Mouse (Mus musculus): ENCODE measurements around the gene Rhoc. TPM values are rescaled to one million over a fixed set of nuclear protein-coding genes. Genes with fewer than 3 reads are reported as not detected.

Gene Rhoc
- total and polyA plus RNA-seq, 3 experiments = 1.2 to 8.3 (median 7.9) TPM

- Histone ChIP-seq H3K4me2 (ENCODE audit: insufficient read depth, low read depth, poor library complexity, severe bottlenecking) (no peak overlapping the region), H3K79me2 (replicated peaks; ENCODE audit: control insufficient read depth, extremely low read depth, insufficient read depth, poor library complexity, severe bottlenecking) (no peaks in the 10 kb centered on the region), H3K27me3 (replicated peaks) (no peaks in the 10 kb centered on the region), H3K4me3 (replicated peaks in 1 of 3; ENCODE audit: low read depth in 2 of 3, low read length in 2 of 3, poor library complexity in 1 of 3) (no peak overlapping the region), H3K9ac (ENCODE audit: insufficient read depth, low read depth) (no peak overlapping the region), H3K27ac (ENCODE audit: insufficient read depth, low read depth) (no peak overlapping the region), H3K36me3 (replicated peaks in 1 of 2; ENCODE audit: control insufficient read depth in 1 of 2, insufficient read depth in 1 of 2, low read length in 1 of 2) (peaks cover 25 to 56% of the 10 kb centered on the region in 2 experiments), H3K4me1 (ENCODE audit: control insufficient read depth in 1 of 2, insufficient read depth in 2 of 2) (peaks cover 16 to 80% of the 10 kb centered on the region in 2 experiments), H3K9me3 (replicated peaks; ENCODE audit: low read length) (no peaks in the 10 kb centered on the region)
- no peak for DNase-seq (ENCODE audit: extremely low read depth)
- in situ Hi-C loops (cut with MboI; ENCODE audit: low pct_ligation_motif_present, low pct_unique_long_range_greater_than_20kb, low sequenced_read_pairs) (loop anchor here (5.0 kb wide), 1 partner anchor 70 kb away; the partner anchor contains the start of genes Capza1 and St7l), dilution Hi-C loops (cut with MboI; ENCODE audit: extremely low pct_ligation_motif_present, extremely low pct_unique_long_range_greater_than_20kb, low sequenced_read_pairs) (no loop called here)
- TF ChIP-seq ETS1 (conservative IDR thresholded peaks at IDR 0.05; ENCODE audit: low read depth, low read length) = no peak
- no peak for TF ChIP-seq RAD21 (IDR thresholded peaks at IDR 0.05; ENCODE audit: low read depth, low read length)
These were observed 4.4 kb downstream of the Rhoc start for GRCm38 (mm10) chr3:104792360-104793270.

- no peaks in the 10 kb centered on the region for H3K79me2 ChIP-seq (replicated peaks; ENCODE audit: control insufficient read depth, extremely low read depth, insufficient read depth, poor library complexity, severe bottlenecking)
- H3K9ac ChIP-seq (ENCODE audit: insufficient read depth, low read depth) = no peak overlapping the region; the same call in 1 of the 2 replicates
- peaks cover 16 to 67% of the 10 kb centered on the region in 2 experiments for H3K4me1 ChIP-seq (ENCODE audit: control insufficient read depth in 1 of 2, insufficient read depth in 2 of 2)
- dilution Hi-C loops (cut with MboI; ENCODE audit: extremely low pct_ligation_motif_present, extremely low pct_unique_long_range_greater_than_20kb, low sequenced_read_pairs) (no loop called here), in situ Hi-C loops (cut with MboI; ENCODE audit: low pct_ligation_motif_present, low pct_unique_long_range_greater_than_20kb, low sequenced_read_pairs) (loop anchor here (5.0 kb wide), 1 partner anchor 68 kb away; the partner anchor contains the start of genes Capza1 and St7l)
- TF ChIP-seq CHD2 (IDR thresholded peaks at IDR 0.05; ENCODE audit: low read length) (peak; percentile 30; the same call in 1 of the 2 replicates), MAZ (IDR thresholded peaks at IDR 0.05; ENCODE audit: low read depth, low read length) (no peak), SMC3 (IDR thresholded peaks at IDR 0.05; ENCODE audit: low read depth, low read length) (no peak), JUN (IDR thresholded peaks at IDR 0.05; ENCODE audit: insufficient read depth, low read depth, low read length) (peak; percentile 86), MEF2A (IDR thresholded peaks at IDR 0.05; ENCODE audit: borderline replicate concordance, low read depth, low read length) (peak; percentile 48; the same call in 1 of the 2 replicates), POLR2A (IDR thresholded peaks at IDR 0.05; ENCODE audit: low read depth, low read length) (0 out of 2 replicates have a peak, but pooled peaks have one; percentile 17), ELF1 (IDR thresholded peaks at IDR 0.05; ENCODE audit: low read depth, low read length) (peak; percentile 16; the same call in 1 of the 2 replicates)
- peak overlapping the region; percentile 7; the same call in 1 of the 2 replicates for H3K4me2 ChIP-seq (ENCODE audit: insufficient read depth, low read depth, poor library complexity, severe bottlenecking)
- DNase-seq (ENCODE audit: extremely low read depth) = peak; percentile 87
- peaks cover 29 to 65% of the 10 kb centered on the region in 2 experiments for H3K36me3 ChIP-seq (replicated peaks in 1 of 2; ENCODE audit: control insufficient read depth in 1 of 2, insufficient read depth in 1 of 2, low read length in 1 of 2)
- no peaks in the 10 kb centered on the region for H3K9me3 ChIP-seq (replicated peaks; ENCODE audit: low read length)
- H3K27ac ChIP-seq (ENCODE audit: insufficient read depth, low read depth) = no peak overlapping the region
- no peaks in the 10 kb centered on the region for H3K27me3 ChIP-seq (replicated peaks)
- H3K4me3 ChIP-seq (replicated peaks in 1 of 3; ENCODE audit: low read depth in 2 of 3, low read length in 2 of 3, poor library complexity in 1 of 3) = peak overlapping the region in 2 of 3 experiments; percentile 19 to 46
These were observed 6.0 kb downstream of the Rhoc start for GRCm38 (mm10) chr3:104793871-104794828.

All from CH12.LX (cell line).